Mouse (Mus musculus): ENCODE data around the gene Mum1. TPM values are rescaled to one million over a fixed set of nuclear protein-coding genes. Genes with fewer than 3 reads are reported as not detected.
A peak's percentile ranks its signal among the peaks of the same experiment; 100 is the strongest.

Mum1 gene
- polyA plus RNA-seq, 1 experiment from 2014 or later = 14.6 TPM

- Histone ChIP-seq H3K27ac (ENCODE audit: low read length) (peak overlapping the region; percentile 94), H3K9ac (ENCODE audit: low read depth, low read length) (peak overlapping the region; percentile 62), H3K9me3 (replicated peaks; ENCODE audit: control insufficient read depth, low read length) (no peaks in the 10 kb centered on the region), H3K4me1 (ENCODE audit: control insufficient read depth, low read depth, low read length) (peaks cover 68% of the 10 kb centered on the region), H3K4me3 (ENCODE audit: low read depth, low read length) (peak overlapping the region; percentile 41), H3K4me2 (ENCODE audit: low read depth, low read length) (peak overlapping the region; percentile 61), H3K27me3 (ENCODE audit: control insufficient read depth, insufficient read depth, low read depth, low read length) (no peaks in the 10 kb centered on the region), H3K36me3 (ENCODE audit: control insufficient read depth, insufficient read depth) (peaks cover 32% of the 10 kb centered on the region)
- WGBS (ENCODE audit: insufficient replicate concordance) = 65% methylated on average over 5 of the region's 5 CpGs
- no peak for ATAC-seq (ENCODE audit: low read depth)
Observed at GRCm38 (mm10) chr10:80271186-80271843, 45.1 kb downstream of the Mum1 start.

DNA sequence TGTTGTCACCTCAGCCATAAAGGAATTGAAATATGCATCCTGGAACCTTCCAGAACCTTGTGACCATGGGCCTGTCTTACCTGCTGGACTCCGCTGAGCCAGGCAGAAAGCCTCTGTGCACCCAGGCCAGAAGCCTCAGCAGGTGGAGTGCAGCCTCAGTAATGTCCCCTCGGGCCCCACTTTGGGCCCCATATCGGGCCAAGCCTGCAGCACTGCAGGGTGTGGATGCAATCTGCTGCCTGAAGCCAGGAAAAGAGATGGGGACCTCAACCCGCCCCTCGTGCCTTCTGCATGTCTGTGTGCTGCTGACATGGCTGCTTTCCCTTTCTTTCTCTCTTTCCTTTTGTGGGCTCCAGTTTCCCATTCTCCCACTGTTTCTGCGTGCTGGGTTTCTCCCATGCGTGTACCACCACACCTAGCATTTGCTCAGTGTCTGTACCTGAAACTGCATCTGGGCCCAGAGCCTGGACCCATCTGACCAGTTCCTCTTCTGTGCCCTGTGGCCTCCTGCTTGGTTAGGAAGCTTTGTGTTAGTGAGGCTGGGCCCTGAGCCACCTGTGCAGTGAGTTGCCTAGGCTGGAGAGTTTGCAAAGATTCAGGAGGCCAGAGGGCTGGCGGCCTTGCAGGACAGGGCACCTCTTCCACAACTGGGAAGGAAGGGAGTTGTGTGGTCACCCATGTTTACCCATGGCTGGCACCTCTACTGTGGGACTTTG lies 45.8 kb downstream of the Mum1 start:
- Histone ChIP-seq H3K4me2 (ENCODE audit: low read depth, low read length) (peak overlapping the region; percentile 61), H3K9ac (ENCODE audit: low read depth, low read length) (peak overlapping the region; percentile 62), H3K27ac (ENCODE audit: low read length) (peak overlapping the region; percentile 94), H3K4me3 (ENCODE audit: low read depth, low read length) (peak overlapping the region; percentile 41), H3K36me3 (ENCODE audit: control insufficient read depth, insufficient read depth) (peaks cover 36% of the 10 kb centered on the region), H3K4me1 (ENCODE audit: control insufficient read depth, low read depth, low read length) (peaks cover 61% of the 10 kb centered on the region), H3K9me3 (replicated peaks; ENCODE audit: control insufficient read depth, low read length) (no peaks in the 10 kb centered on the region), H3K27me3 (ENCODE audit: control insufficient read depth, insufficient read depth, low read depth, low read length) (no peaks in the 10 kb centered on the region)
- WGBS (ENCODE audit: insufficient replicate concordance) = 56% methylated on average over 8 of the region's 8 CpGs
- ATAC-seq (ENCODE audit: low read depth) = peak; percentile 49

DNA sequence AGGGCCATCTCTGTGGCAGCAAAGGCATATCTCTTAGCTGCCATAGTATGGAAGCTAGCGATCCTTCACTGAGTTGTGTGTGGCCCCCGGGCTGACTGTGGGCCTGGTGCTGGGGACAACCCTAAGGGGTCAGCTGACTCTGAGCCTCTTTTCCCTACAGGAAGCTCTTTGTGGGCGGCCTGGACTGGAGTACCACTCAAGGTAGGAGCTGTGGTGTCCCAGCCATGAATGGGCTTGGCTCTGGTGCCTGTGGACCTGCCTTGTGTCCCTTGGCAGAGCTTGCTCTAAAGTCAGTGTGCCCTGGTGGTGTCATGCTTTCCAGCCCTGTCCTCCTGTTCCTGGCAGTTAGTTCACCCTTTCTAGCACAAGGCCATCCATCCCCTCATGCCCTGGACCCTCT lies 47.6 kb downstream of the Mum1 start:
- Histone ChIP-seq H3K9me3 (replicated peaks; ENCODE audit: control insufficient read depth, low read length) (no peaks in the 10 kb centered on the region), H3K4me1 (ENCODE audit: control insufficient read depth, low read depth, low read length) (peaks cover 45% of the 10 kb centered on the region), H3K4me2 (ENCODE audit: low read depth, low read length) (no peak overlapping the region), H3K4me3 (ENCODE audit: low read depth, low read length) (no peak overlapping the region), H3K27ac (ENCODE audit: low read length) (no peak overlapping the region), H3K36me3 (ENCODE audit: control insufficient read depth, insufficient read depth) (peaks cover 51% of the 10 kb centered on the region), H3K27me3 (ENCODE audit: control insufficient read depth, insufficient read depth, low read depth, low read length) (no peaks in the 10 kb centered on the region), H3K9ac (ENCODE audit: low read depth, low read length) (0 out of 2 replicates have a peak overlapping the region, but pooled peaks have one; percentile 10)
- WGBS (ENCODE audit: insufficient replicate concordance) = 74% methylated on average over 3 of the region's 3 CpGs
- ATAC-seq (ENCODE audit: low read depth) = no peak

DNA sequence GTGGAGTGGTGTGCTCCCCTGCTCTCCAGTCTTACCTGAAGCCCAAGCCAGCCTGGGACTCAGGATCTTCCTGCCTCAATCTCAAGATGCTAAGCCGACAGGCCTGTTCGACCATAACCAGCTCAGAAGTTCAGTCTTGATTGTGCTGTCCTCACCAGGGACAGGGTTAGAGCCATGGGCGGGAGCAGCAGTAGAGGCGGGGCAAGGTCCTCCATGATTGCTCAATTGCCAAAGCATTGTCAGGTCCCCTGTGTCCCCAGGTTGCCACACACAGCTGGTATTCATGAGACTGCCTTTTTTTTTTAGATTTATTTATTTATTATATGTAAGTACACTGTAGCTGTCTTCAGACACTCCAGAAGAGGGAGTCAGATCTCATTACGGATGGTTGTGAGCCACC lies 50.0 kb downstream of the Mum1 start:
- H3K4me3 ChIP-seq (ENCODE audit: low read depth, low read length) = no peak overlapping the region
- H3K27ac ChIP-seq (ENCODE audit: low read length) = peak overlapping the region; percentile 38; the same call in 1 of the 2 replicates
- WGBS (ENCODE audit: insufficient replicate concordance) = 54% methylated on average over 4 of the region's 5 CpGs
- ATAC-seq (ENCODE audit: low read depth) = peak; percentile 59
- peaks cover 70% of the 10 kb centered on the region for H3K36me3 ChIP-seq (ENCODE audit: control insufficient read depth, insufficient read depth)
- no peak overlapping the region for H3K9ac ChIP-seq (ENCODE audit: low read depth, low read length)
- H3K4me2 ChIP-seq (ENCODE audit: low read depth, low read length) = no peak overlapping the region
- no peaks in the 10 kb centered on the region for H3K9me3 ChIP-seq (replicated peaks; ENCODE audit: control insufficient read depth, low read length)
- no peaks in the 10 kb centered on the region for H3K27me3 ChIP-seq (ENCODE audit: control insufficient read depth, insufficient read depth, low read depth, low read length)
- peaks cover 26% of the 10 kb centered on the region for H3K4me1 ChIP-seq (ENCODE audit: control insufficient read depth, low read depth, low read length)

GRCm38 (mm10) chr10:80278390-80278789 lies 52.2 kb downstream of the Mum1 start:
- peaks cover 73% of the 10 kb centered on the region for H3K36me3 ChIP-seq (ENCODE audit: control insufficient read depth, insufficient read depth)

DNA sequence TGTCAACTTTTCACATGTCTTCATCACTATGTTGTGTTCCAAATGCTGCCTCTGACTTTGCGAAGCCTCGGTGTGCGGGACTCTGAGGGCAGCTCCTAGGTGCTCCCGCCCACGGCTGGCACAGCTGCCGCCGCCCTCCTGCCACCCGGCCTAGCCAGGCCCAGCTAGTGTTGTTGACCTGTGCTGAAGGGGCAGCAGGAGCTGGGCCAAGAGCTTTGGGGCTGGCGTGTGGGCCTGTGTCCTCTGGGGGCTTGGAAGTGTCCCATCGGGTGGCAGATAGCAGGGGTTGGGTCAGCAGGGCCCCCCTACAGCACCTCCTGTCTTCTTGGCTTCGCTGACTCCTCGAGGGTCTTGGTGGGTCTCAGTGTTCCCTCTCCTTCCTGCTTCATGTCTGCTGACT lies 53.0 kb downstream of the Mum1 start:
- no peak for ATAC-seq (ENCODE audit: low read depth)
- H3K27ac ChIP-seq (ENCODE audit: low read length) = no peak overlapping the region
- H3K27me3 ChIP-seq (ENCODE audit: control insufficient read depth, insufficient read depth, low read depth, low read length) = no peaks in the 10 kb centered on the region
- no peak overlapping the region for H3K4me3 ChIP-seq (ENCODE audit: low read depth, low read length)
- H3K4me2 ChIP-seq (ENCODE audit: low read depth, low read length) = no peak overlapping the region
- peaks cover 11% of the 10 kb centered on the region for H3K4me1 ChIP-seq (ENCODE audit: control insufficient read depth, low read depth, low read length)
- H3K36me3 ChIP-seq (ENCODE audit: control insufficient read depth, insufficient read depth) = peaks cover 73% of the 10 kb centered on the region
- H3K9ac ChIP-seq (ENCODE audit: low read depth, low read length) = no peak overlapping the region
- 86% methylated on average over 12 of the region's 12 CpGs for WGBS (ENCODE audit: insufficient replicate concordance)
- no peaks in the 10 kb centered on the region for H3K9me3 ChIP-seq (replicated peaks; ENCODE audit: control insufficient read depth, low read length)

More at GRCm38 (mm10) chr10:80278390-80278789, 52.2 kb downstream of the Mum1 start:
- no peaks in the 10 kb centered on the region for H3K27me3 ChIP-seq (ENCODE audit: control insufficient read depth, insufficient read depth, low read depth, low read length)
- no peak overlapping the region for H3K4me2 ChIP-seq (ENCODE audit: low read depth, low read length)
- no peak overlapping the region for H3K4me3 ChIP-seq (ENCODE audit: low read depth, low read length)
- no peaks in the 10 kb centered on the region for H3K9me3 ChIP-seq (replicated peaks; ENCODE audit: control insufficient read depth, low read length)
- no peak for ATAC-seq (ENCODE audit: low read depth)
- H3K27ac ChIP-seq (ENCODE audit: low read length) = no peak overlapping the region
- H3K4me1 ChIP-seq (ENCODE audit: control insufficient read depth, low read depth, low read length) = peaks cover 14% of the 10 kb centered on the region
- 92% methylated on average over 9 of the region's 9 CpGs for WGBS (ENCODE audit: insufficient replicate concordance)
- no peak overlapping the region for H3K9ac ChIP-seq (ENCODE audit: low read depth, low read length)

DNA sequence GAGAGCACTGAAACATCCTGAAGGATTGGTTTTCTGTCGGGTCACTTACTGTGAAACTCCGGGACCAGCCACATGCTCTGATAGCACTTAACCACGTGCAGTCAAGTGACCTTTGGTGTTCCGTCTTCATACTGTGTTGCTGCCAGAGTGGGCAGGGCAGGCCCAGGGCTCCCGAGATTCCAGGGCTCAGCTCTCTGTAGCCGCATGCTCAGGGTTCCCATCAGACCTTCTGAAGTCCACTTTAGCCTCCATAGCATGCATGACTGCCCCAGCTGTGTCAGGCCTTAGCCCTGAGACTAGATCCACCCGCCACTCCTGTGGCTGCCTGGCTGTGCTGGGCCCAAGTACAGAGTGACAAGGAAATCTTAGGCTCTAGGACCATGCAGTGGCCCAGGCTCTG lies 55.1 kb downstream of the Mum1 start:
- WGBS (ENCODE audit: insufficient replicate concordance) = 67% methylated on average over 7 of the region's 7 CpGs
- ATAC-seq (ENCODE audit: low read depth) = peak; percentile 30; the same call in 1 of the 2 replicates
- Histone ChIP-seq H3K9me3 (replicated peaks; ENCODE audit: control insufficient read depth, low read length) (no peaks in the 10 kb centered on the region), H3K27me3 (ENCODE audit: control insufficient read depth, insufficient read depth, low read depth, low read length) (no peaks in the 10 kb centered on the region), H3K36me3 (ENCODE audit: control insufficient read depth, insufficient read depth) (peaks cover 72% of the 10 kb centered on the region), H3K9ac (ENCODE audit: low read depth, low read length) (no peak overlapping the region), H3K4me1 (ENCODE audit: control insufficient read depth, low read depth, low read length) (peaks cover 7% of the 10 kb centered on the region), H3K4me3 (ENCODE audit: low read depth, low read length) (no peak overlapping the region), H3K4me2 (ENCODE audit: low read depth, low read length) (no peak overlapping the region), H3K27ac (ENCODE audit: low read length) (peak overlapping the region; percentile 23; the same call in 1 of the 2 replicates)

DNA sequence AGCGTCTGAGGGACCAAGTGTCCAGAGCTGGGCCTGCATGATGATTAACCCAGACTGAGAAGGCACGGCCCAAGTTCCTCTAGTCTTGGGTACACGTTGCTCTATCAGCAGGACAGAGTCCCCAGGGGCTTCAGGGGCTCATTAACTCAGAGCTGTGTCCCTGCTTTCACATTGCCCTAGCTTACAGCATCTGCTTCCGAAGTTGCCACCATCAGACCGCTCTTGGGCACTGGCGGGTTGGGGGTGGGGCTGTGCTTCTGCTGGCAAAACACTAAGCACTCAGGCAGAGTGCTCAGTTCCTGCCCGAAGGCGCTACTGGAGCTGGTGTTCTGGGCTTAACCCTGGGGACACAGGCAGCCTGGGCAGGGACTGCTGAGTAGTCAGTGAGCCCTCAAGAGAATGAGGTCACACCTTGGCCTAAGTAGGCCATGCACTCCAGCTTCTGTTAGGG lies 55.7 kb downstream of the Mum1 start:
- Histone ChIP-seq H3K4me3 (ENCODE audit: low read depth, low read length) (no peak overlapping the region), H3K9ac (ENCODE audit: low read depth, low read length) (no peak overlapping the region), H3K36me3 (ENCODE audit: control insufficient read depth, insufficient read depth) (peaks cover 73% of the 10 kb centered on the region), H3K4me2 (ENCODE audit: low read depth, low read length) (no peak overlapping the region), H3K27ac (ENCODE audit: low read length) (peak overlapping the region; percentile 2), H3K27me3 (ENCODE audit: control insufficient read depth, insufficient read depth, low read depth, low read length) (no peaks in the 10 kb centered on the region), H3K4me1 (ENCODE audit: control insufficient read depth, low read depth, low read length) (peaks cover 7% of the 10 kb centered on the region), H3K9me3 (replicated peaks; ENCODE audit: control insufficient read depth, low read length) (no peaks in the 10 kb centered on the region)
- 80% methylated on average over 8 of the region's 8 CpGs for WGBS (ENCODE audit: insufficient replicate concordance)
- peak; percentile 14; the same call in 1 of the 2 replicates for ATAC-seq (ENCODE audit: low read depth)

Data from liver, embryonic 16.5 days (tissue).